Mouse (Mus musculus) layer of hippocampus, postnatal 25 days (tissue): Measurements from ENCODE around the gene Eif4e. TPM values are rescaled to one million over a fixed set of nuclear protein-coding genes. Genes with fewer than 3 reads are reported as not detected.
A peak's percentile ranks its signal among the peaks of the same experiment; 100 is the strongest.
"Not testable (repeated sequence)": the region's sequence is repeated elsewhere in the genome, so short reads cannot be mapped to it uniquely, and the experiment has no call there.

Experiments used
- DNase-seq, 2 experiments: peaks; one replicate each; pipeline ENCODE4 v3.0.0; 2022; ENCODE audit warnings: mixed read lengths in 2 of 2, low spot score in 1 of 2; ENCODE audit errors: extremely low spot score in 1 of 2
- total RNA-seq, 2 experiments: library from RNA; stranded (reverse); gene quantifications; 2 replicates each; pipeline ENCODE4 v1.2.3; 2021

Eif4e gene
- total RNA-seq, 2 experiments from 2014 or later, result 164 to 177 TPM

DNA sequence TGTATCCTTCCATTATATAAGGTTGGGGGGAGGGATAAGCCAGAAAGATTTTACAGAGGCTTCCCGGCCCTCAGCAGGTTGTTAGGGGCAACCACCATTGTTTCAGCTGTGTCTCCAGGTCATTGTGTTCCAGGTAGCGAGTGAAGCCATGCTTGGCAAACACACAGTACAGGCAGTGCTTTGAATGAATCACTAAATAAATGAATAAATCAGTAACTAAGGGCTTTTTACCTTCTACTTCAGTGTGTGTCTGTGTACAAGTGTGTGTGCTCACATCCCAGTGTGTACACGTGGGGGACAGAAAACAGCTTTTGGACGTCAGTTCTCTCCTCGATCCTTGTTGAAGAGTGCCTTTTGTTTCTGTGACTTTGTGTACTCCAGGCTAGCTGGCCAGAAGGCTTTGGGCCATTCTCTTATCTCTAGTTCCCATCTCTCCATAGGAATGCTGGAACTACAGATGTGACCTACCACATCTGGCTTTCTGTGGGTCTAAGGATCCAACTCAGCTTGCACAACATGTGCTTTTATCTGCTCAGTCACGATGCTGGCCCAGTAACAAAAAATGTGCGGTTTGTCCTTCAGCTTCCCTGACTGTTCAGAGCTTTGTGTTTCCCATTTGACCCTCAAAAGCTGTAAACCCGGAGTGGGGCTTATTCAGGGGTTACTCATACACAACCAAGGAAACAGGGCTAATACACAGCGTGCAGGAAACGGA is 10.2 kb upstream of the Eif4e start:
- no peak for DNase-seq

DNA sequence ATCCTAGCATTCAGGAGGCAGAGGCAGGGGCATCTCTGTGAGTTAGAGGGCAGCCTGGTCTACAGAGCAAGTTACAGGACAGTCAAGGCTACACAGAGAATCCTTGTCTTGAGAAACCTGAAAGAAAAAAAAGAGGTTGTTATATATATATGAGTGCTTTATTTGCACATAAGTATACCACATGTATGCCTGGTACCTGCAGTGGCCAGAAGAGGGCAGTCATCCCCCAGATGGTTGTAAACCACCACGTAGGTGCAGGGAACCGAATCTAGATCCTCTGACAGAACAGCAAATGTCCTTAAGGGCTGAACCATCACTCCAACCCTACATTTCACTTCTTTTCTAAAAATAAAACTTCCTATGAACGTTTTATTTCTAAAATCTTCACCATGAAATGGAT is 8.1 kb upstream of the Eif4e start:
- no peak for DNase-seq

DNA sequence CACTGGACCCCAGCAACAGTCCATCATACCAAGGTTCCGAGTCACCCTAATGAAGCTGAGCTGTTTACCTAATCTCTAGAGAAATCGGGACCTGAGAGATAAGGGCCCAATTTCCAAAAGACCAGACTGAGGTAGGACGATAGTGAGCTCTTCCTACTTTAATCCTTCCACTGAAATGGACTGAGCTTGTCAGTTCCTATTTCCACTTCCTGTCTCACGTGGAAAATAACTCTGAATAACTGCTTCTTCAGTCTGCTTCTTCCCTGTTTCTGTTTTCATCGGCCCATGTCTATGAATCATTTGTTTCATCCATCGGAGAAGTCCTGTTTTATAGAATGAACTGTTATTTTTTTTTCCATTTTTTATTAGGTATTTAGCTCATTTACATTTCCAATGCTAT is 6.8 kb upstream of the Eif4e start:
- no peak for DNase-seq

DNA sequence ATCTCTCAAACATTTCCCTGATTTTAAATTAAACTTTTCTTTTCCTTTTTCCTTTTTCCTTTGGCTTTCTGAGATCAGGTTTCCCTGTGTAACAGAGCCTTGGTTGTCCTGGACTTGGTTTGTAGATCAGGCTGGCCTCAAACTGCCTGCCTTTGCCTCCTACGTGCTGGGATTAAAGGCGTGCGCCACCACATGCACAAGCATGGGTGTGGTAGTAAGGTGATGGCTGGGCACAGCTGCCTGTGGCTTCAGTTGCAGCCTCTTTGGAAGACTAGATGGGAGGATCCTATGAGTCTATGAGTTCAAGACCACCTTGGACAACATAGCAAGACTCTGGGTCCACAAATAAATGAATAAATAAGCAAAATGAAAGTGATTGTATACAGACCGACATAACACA is 2.0 kb upstream of the Eif4e start:
- DNase-seq, result no peak

DNA sequence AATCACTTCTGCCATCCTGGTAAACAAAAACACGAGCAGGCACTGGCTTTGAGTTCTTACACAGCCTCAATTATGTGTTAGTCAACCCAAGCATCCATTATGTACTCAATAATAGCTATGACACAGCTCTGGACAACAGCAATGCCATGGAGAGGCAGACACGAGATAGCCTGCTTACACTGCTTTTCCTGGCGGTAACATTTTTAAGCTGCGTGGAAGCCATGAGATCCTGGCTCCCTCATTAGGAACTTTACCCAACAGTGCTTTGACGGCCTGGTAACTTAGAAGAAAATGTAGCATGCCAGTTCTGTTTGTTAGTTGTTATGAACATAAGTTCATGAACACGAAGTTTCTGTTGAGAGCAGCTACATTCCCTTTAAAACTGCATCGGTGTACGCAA is 485 bp upstream of the Eif4e start:
- no peak for DNase-seq

DNA sequence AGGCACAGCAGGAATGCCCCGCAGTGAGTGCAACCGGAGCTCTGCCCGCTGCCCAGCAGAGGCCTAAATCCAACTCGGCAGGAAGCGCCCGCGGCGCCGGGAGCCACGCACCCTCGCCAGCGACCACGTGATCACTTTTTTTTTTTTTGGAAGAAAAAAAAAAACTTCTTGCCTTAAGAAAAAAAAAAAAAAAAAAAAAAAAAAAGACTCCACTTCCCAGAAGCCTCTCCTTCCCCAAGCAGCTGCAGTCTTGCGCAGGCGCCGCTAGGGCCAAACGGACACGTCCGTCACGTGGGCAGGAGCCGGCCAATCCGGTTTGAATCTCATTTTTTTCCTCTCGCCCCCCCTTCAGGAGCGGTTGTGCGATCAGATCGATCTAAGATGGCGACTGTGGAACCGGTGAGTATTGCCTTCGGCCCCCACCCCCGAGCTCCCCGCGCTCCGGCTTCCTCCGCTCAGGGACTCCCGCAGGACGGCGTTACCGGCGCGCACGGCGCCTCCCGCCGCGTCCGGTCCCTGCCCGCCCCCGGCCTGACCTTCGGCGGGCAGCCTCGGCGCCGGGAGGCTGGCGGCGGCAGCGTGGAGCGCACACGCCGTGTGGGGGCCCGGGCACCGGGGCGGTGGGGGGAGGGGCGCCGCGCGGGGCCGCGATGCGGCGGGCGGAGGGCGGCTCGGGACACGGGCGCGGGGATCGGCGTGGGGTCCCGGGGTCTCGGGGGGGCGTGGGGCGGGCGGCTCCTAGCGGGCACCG is 1.1 kb downstream of the Eif4e start:
- DNase-seq, result peak; percentile 83

DNA sequence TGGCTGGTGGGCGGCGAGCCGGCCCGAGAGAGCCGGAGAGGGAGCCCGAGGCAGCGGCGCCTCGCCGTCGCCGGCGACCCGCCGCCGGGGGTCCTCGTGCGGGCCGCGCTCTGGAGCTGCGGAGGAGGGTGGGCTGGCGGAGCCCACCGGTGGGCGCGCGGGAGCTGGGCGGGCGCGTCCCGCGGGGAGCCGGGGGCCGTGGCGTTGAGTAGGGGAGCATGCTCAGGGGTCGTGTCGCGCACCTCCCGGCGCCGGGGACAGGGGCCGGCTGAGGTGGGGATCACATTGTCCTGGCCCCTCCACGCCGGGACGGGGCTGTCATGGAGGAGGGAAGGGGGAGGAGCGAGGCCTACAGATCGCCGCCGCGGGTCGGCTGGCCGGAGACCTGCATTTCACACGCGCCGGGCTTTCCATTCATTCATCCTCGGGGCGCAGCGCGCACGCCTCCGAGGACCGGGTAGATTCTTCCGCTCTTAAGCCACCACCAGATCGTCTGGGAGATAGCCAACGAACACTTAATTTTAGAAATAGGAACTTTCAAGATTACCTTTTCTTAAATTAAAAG is 1.8 kb downstream of the Eif4e start:
- DNase-seq, result peak; percentile 30 to 35

DNA sequence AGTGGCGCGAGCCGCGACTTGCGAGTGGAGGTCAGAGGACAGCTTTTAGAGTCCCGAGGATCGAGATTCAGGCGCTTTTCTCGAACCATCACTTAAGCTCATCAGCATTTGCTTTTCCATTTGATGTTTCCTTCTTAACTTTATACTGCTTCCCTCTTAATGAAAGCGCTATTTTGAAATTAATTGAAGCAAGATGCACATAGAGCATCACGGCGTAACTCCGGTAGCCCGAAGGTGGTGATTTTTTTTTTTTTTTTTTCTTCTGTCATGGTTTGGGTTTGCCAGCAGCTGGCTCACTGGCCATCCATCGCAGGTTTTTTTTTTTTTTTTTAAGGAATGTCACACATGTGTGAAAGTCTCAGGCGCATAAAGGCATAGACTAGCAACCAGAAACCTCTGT is 2.3 kb downstream of the Eif4e start:
- DNase-seq, result no peak

DNA sequence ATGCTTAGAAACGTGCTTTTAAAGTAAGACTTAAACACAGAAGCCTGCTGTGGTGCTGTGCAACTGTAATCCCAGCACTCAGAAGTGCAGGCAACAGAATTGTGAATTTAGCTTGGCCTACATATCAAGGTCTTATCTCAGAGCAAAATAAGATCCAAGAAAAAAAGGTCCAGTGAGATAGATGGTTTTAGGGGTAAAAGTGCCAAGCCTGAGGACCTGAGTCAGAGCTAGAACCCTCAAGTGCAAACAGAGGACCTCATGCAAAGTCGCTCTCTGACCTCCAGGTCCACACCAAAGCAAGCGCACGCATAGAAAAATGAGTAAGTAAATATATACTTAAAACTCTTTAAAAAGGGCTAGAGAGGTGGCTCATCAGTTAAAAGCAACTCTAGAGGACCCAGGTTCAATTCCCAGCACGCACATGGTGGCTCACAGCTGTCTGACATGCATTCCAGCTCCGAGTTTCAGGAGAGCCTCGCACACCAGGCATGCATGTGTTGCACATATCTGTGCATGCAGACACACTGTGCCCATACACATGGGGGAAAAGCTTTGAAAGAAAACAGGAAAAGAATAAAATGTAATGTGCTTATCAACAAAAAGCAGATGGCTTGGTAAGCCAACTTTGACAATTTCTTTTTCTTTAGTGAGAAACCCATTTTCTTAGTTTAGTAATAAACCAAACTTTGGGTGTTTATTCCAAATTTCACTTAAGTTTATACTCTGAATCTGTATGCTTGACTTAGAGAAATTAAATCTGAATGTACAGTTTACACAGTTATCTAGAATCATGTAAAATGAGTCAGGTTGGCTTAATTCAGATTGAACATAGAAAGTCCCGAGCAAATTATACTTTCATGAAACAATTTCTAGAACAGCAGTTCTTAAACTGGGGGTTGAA is 4.8 kb downstream of the Eif4e start:
- DNase-seq, result no peak

DNA sequence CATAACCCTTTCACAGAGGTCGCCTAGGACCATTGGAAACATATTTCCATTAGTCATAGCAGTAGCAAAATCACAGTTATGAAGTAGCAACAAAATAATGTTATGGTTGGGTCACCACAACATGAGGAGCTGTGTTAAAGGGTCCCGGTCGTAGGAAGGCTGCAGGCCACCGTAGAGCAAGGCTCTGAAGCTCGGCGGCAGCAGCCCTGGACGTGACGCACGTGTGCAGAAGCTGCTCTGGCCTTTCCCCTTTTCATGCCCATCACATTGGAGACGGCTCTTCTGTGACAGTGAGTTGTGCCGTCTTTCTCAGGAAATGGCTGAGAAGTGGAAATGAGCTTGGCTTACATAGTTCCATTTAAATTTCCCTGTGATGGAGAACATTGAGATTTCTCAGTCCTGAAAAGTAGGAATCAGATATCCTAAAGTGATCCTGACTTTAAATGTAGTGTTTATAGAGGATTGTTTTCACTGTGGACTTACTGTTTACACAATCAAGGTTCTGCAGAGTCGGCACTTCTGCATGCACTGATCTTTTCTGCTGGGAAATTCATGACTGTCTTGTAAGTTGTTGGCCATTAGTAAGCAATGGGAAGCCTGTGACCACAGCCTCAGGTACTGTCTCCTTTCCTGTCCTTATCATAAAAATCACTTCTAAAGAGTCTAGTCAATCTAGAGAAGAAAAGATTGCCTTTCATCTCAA is 5.7 kb downstream of the Eif4e start:
- no peak for DNase-seq

DNA sequence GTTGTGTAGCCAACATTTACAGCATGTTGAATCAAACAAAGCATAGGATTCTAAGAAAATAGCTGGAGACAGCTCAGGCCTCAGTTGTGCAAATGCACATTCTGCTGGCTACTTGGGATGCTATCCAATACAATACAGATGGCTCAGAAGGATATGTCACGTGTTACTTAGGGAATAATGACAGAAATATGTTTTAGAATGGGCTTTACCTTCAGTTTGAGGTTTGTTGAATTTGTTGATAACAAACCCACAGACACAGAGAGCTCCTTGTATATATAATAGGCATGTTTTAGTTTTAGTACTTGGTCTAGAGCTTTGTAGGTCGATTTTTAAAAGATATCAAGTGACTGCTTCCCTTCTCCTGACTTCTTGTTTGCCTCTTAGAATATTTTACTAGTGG is 6.8 kb downstream of the Eif4e start:
- no peak for DNase-seq

DNA sequence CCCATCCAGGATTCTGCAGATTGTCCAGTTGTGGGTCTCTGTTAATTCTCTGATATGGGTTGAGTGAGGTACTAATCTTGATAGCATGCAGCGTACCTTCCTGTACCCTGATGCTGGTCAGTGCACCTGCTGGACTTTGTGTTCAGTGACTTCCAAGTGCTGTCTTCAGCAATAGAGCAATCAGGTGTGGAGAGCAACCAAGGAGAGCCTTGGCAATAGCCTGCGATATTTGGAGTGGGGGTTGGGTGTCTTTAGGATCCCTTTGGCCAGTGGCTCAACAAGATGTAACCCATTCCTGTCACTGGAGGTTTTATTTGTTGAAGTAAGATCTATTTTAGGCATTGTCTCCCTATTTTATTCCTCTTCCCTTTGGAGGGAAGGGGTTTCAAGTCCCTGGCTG is 10.1 kb downstream of the Eif4e start:
- DNase-seq, result no peak

DNA sequence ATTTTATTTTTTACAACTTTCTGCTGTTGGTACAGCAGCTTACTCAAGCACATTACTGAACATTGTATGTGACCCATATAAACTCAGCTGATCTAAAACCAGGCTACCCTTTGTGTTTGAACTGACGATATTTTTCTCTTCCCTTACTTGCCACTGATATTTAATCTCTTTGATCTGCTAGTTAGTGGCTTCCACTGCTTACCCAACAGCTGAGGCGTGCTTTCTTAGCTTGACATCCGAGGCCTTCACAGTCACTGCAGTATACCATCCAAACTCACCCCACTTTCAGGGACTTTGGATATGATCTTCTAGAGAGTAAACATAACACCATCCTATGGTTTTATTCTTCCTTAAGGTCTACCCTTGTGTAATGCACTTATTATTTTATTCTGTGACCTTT is 16.6 kb downstream of the Eif4e start:
- DNase-seq, result no peak

DNA sequence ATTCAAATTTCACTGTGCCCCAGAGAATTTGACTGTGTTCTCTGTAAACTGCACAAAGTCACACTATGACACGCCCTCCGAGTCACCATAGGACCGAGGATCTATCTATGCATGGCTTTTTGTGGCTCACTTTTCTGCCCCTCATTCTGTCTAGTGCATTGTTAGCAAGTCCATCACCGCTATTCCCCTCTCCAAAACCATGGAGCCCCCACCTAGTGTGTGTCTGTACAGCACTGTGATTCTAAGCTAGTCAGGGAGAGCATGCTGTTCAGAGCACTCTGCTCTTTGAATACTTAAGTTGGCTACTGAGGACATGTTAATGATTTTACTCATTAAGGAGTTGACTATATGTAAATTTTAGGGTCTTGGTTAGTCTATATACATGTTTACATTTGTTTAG is 18.1 kb downstream of the Eif4e start:
- DNase-seq, result no peak

DNA sequence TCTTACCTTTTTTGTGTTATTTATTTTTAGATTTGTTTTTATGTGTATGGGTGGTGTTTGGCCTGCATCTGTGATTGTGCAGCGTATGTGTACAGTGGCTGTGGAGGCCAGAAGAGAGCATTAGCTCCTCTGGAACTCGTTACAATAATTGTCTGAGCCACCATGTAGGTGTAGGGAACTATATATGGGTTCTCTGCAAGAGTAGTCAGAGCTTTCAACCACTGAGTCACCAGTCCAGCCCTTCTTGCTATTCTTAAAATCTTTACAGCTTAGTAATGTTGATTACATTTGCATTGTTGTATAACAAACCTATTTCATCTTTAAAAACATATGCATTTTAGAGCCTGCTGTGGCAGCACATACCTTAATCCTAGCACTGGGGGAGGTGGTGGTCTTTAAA is 20.7 kb downstream of the Eif4e start:
- DNase-seq, result no peak

DNA sequence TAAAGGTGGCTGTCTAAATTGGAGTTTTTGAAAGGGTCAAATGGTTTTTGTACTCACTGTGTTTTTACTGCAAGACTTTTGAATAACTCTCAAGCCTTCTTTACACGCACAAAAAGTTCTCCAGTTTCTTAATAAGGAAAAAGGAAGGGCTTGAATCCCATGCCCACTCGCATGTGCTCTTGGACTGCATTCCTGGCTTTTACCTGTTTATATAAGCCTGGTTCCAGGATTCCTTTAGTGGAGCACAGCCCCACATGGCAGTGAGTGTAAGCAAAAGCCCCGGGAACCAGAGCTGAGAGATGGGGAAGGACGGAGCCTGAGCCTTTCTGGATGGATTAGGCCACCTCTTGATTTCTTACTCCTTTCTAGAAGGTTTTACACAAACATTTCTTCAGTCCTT is 23.1 kb downstream of the Eif4e start:
- no peak for DNase-seq

DNA sequence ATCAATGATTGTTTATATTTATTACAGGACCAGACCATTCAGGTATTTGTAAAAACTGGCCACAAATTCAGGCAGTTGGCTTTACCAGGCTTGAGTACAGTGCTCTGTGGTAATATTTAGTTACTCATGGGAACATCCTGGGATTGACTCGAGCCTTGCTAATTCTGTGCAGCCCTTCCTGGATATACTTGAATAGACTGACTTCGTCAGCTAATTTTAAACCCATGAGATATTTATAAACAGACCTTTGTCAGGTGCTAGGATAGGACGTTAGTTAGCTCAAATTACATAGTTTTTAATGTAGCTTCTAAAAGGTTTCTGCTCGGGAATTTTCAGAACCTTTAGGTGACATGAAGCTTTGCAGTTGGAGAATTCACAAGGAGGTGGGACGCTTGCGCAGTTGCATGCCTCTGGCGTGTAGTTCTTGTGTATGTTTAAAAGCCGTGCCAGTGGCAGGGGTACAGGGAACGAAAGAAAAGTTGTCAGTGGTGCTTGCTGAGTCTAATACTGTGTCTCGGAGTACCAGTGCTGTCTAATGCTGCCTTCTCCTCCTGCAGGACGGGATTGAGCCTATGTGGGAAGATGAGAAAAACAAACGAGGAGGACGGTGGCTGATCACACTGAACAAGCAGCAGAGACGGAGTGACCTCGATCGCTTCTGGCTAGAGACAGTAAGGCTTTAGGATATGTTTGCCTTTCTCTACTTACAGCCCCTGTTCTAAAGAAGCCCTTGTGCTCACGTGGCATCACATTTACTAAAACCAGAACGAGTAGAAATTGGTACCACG is 24.6 kb downstream of the Eif4e start:
- DNase-seq, result no peak

DNA sequence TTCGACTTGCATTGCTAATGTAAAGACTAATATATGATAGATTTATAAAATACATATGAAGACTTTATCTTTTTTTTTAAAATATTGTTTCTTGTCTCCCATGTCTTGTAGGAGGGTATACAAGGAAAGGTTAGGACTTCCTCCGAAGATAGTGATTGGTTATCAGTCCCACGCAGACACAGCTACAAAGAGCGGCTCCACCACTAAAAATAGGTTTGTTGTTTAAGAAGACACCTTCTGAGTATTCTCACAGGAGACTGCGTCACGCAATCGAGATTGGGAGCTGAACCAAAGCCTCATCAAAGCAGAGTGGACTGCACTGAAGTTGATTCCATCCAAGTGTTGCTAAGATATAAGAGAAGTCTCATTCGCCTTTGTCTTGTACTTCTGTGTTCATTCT is 29.3 kb downstream of the Eif4e start:
- DNase-seq, result not testable (repeated sequence)

DNA sequence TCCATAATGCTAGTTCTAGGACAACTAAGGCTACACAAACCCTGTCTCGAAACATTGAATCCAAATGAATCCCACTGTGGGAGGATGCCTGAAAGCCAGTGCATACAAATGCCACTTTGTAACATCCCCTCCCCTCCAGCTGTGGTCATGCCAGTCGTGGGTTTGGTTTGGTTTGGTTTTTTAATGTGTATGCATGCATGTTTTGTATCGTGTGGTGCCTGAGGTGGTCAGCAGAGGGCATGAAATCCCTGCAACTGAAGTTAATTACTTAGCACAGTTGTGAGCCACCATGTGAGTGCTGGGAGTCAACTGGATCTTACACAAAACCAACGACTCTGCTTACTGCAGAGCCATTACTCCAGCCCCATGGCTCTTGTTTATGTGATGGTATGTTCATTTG is 32.5 kb downstream of the Eif4e start:
- DNase-seq, result no peak

DNA sequence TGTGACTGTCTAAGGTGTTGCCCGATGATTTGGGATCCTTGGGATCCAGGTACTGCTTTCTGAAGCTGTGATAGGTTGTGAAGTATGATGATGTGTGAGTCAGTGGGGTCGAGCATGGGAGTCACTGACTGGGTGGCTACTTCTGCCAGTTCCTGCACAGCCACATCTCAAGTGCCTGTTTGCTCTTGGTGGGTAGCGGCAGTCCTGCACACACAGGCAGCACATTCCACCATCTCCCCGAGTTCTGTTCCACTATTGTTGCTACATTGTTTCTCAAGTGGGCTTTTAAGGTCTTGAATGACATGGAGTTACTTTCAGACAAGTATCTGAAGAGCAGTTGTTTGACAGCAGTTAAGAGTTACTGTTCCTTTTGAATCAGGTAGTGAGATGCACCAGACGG is 34.3 kb downstream of the Eif4e start:
- no peak for DNase-seq
